Mouse (Mus musculus): ENCODE results near the gene Slc16a1. TPM values are rescaled to one million over a fixed set of nuclear protein-coding genes. Genes with fewer than 3 reads are reported as not detected.

Slc16a1 gene
- polyA plus RNA-seq, 1 experiment, result 54.9 TPM

DNA sequence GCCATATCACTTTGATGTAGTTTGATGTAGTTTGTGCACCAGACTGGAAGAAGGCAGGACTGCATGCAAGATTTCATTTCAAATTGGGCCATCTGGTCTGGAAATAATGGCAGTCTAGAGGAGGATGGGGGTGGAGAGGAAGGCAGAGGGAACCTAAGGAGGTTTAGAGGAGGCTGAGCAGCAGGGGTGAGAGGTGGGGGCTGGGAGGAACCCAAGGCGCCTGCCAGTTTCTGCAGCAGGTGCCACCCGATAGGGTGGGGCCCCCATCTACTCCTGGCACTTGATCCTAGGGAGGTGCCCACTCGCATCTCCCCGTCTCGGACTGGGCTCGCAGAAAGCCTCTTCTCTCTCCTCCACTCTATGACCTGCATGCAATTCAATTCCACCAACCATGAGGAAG is 33.1 kb downstream of the Slc16a1 start:
- Histone ChIP-seq H3K4me1 (replicated peaks; ENCODE audit: control insufficient read depth, insufficient read depth, low read length) (peaks cover 42% of the 10 kb centered on the region), H3K36me3 (ENCODE audit: control insufficient read depth, insufficient read depth, low read length) (no peaks in the 10 kb centered on the region), H3K27me3 (ENCODE audit: control insufficient read depth, insufficient read depth, low read length) (no peaks in the 10 kb centered on the region), H3K4me3 (ENCODE audit: control insufficient read depth, insufficient read depth, low read length) (no peak overlapping the region), H3K27ac (ENCODE audit: control insufficient read depth, insufficient read depth, low read length) (peak overlapping the region; percentile 7; the same call in 1 of the 2 replicates)
- DNase-seq, result peak; percentile 40
- WGBS, result 25% methylated on average over 6 of the region's 6 CpGs
- TF ChIP-seq POLR2A (IDR thresholded peaks at IDR 0.05; ENCODE audit: control insufficient read depth, extremely low read depth, insufficient read depth, low read length, poor library complexity), result no peak
- TF ChIP-seq CTCF (IDR thresholded peaks at IDR 0.05; ENCODE audit: borderline replicate concordance, control insufficient read depth, extremely low read depth, insufficient read depth, low read length, poor library complexity), result no peak

DNA sequence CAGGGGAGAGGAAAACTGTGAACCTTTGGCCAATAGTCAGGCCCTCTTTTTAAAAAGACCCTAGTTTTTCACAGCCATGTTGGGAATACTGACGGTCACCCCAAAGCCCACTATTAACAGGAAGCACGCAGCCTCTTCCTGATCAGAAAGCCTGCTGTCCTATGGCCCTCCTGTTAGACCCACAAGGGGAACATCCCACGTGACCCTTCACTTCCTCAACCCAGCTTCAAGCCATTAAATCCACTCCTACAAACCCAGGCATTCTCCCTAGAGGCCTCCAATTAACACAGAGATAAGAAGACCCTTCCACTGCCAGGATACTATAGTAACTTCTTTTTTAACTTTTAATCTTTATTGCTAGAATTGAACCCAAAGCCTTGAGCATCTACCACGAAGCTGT is 33.6 kb downstream of the Slc16a1 start:
- Histone ChIP-seq H3K27ac (ENCODE audit: control insufficient read depth, insufficient read depth, low read length) (peak overlapping the region; percentile 7; the same call in 1 of the 2 replicates), H3K4me1 (replicated peaks; ENCODE audit: control insufficient read depth, insufficient read depth, low read length) (peaks cover 42% of the 10 kb centered on the region), H3K4me3 (ENCODE audit: control insufficient read depth, insufficient read depth, low read length) (no peak overlapping the region), H3K27me3 (ENCODE audit: control insufficient read depth, insufficient read depth, low read length) (no peaks in the 10 kb centered on the region), H3K36me3 (ENCODE audit: control insufficient read depth, insufficient read depth, low read length) (no peaks in the 10 kb centered on the region)
- WGBS, result 58% methylated on average over 4 of the region's 4 CpGs
- TF ChIP-seq CTCF (IDR thresholded peaks at IDR 0.05; ENCODE audit: borderline replicate concordance, control insufficient read depth, extremely low read depth, insufficient read depth, low read length, poor library complexity), result no peak
- no peak for TF ChIP-seq POLR2A (IDR thresholded peaks at IDR 0.05; ENCODE audit: control insufficient read depth, extremely low read depth, insufficient read depth, low read length, poor library complexity)
- DNase-seq, result no peak

DNA sequence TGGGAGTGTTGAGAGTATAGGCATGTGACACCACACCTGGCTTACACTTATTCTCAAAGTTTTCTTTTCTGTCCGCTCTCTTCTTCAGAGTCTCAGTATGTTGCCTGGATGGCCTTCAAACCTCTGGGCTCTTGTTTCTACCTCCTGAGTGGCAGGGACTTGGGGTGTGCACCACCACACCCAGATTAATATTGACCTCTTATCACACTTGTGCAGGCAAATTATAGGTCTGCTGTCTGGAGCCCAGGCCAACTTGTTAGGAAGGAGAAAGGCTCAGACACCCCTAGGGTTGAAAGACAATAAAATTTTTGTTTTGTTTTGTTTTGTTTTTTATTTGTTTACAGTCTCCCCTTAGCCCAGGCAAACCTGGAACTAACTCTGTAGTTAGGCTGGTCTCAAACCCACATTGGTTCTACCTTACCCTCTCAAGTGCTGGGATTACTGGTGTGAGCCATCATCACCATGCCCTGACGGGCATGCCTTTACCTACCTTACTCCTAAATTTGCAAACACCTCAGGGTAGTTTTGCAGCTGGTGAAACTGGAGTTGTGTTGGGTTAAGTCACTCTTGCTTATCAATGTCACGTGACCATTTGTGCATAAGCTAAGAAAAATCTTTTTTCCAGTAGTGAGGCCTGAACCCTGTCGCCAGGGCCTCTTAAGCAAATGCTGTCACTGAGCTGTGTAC is 35.3 kb downstream of the Slc16a1 start:
- H3K27ac ChIP-seq (ENCODE audit: control insufficient read depth, insufficient read depth, low read length), result no peak overlapping the region
- TF ChIP-seq POLR2A (IDR thresholded peaks at IDR 0.05; ENCODE audit: control insufficient read depth, extremely low read depth, insufficient read depth, low read length, poor library complexity) (no peak), CTCF (IDR thresholded peaks at IDR 0.05; ENCODE audit: borderline replicate concordance, control insufficient read depth, extremely low read depth, insufficient read depth, low read length, poor library complexity) (no peak)
- H3K4me3 ChIP-seq (ENCODE audit: control insufficient read depth, insufficient read depth, low read length), result no peak overlapping the region
- H3K36me3 ChIP-seq (ENCODE audit: control insufficient read depth, insufficient read depth, low read length), result no peaks in the 10 kb centered on the region
- WGBS, result 91% methylated on average over 4 of the region's 4 CpGs
- DNase-seq, result no peak
- H3K27me3 ChIP-seq (ENCODE audit: control insufficient read depth, insufficient read depth, low read length), result no peaks in the 10 kb centered on the region
- H3K4me1 ChIP-seq (replicated peaks; ENCODE audit: control insufficient read depth, insufficient read depth, low read length), result peaks cover 42% of the 10 kb centered on the region

DNA sequence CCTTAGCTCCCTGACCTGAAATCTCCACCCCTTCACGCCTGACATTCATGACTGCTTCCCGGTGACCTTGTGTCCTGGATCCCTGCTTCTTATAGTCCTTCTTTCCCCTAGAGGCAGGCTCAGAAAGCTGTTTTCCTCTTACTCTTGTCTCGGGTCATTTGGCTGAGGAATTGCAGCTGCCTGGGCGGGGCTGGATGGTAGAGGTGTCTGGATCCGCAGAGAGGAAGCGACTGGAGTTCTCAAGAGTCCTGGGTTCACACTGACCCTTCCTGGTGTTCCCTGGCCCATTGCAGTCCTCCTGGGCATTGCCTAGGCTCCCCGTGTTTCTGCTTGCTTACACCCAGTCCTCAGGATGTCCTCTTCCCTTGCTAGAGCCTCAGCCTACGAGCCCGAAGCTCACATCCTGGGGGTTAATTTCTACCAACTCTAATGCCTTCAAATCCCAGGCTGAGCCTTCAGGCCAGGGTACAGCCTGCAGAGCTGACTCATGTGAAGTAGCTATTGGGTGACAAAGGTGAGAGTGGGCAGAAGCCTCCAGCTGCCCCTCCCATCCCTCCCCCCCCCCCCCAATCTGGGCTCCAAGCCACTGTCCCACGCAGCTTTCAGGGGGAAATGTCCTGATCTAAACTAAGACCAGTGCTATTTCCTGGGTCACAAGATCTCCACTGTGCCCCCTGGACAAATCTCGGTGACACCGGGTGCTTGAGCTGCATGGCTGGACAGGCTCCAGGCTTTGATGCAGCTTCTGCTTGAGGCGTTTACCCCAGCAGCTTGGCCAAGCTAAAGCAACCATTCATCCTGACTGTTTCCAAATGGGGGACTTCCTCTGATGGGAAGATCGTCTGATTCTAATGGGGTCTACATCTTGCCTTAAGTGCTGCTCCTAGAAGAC is 36.1 kb downstream of the Slc16a1 start:
- H3K4me1 ChIP-seq (replicated peaks; ENCODE audit: control insufficient read depth, insufficient read depth, low read length), result peaks cover 41% of the 10 kb centered on the region
- TF ChIP-seq CTCF (IDR thresholded peaks at IDR 0.05; ENCODE audit: borderline replicate concordance, control insufficient read depth, extremely low read depth, insufficient read depth, low read length, poor library complexity) (no peak), POLR2A (IDR thresholded peaks at IDR 0.05; ENCODE audit: control insufficient read depth, extremely low read depth, insufficient read depth, low read length, poor library complexity) (no peak)
- WGBS, result 75% methylated on average over 14 of the region's 14 CpGs
- DNase-seq, result no peak
- H3K4me3 ChIP-seq (ENCODE audit: control insufficient read depth, insufficient read depth, low read length), result no peak overlapping the region
- no peaks in the 10 kb centered on the region for H3K27me3 ChIP-seq (ENCODE audit: control insufficient read depth, insufficient read depth, low read length)
- H3K27ac ChIP-seq (ENCODE audit: control insufficient read depth, insufficient read depth, low read length), result no peak overlapping the region
- H3K36me3 ChIP-seq (ENCODE audit: control insufficient read depth, insufficient read depth, low read length), result no peaks in the 10 kb centered on the region

DNA sequence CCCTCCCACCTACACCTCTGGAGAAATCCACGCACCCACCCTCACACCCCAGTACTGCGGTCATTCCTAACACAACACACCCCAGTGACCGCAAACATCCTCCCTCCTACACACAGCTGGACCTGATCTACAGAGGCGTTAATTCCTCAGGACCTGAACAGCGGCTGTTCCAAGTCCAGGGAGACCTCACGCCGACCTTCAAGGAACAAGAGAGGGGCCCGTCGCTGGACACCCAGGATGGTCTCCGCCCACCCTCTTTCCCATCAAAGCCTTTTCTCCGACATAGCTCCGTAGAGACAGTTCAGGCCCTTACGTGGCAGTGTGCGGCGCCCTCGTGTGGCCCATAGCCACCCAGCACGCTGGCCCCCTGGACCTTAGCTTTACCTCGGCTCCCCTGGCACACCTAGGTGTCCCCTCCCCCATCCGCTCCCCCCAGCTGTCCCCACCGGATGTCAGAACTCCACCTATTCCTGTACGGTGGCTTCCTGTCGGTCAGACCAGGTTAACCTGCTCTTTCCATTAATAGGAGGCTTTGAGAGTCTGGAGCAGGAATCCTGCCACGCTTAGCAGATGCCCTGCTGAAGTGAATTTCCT is 36.9 kb downstream of the Slc16a1 start:
- DNase-seq, result peak; percentile 81
- TF ChIP-seq POLR2A (IDR thresholded peaks at IDR 0.05; ENCODE audit: control insufficient read depth, extremely low read depth, insufficient read depth, low read length, poor library complexity), result no peak
- peak; percentile 97 for TF ChIP-seq CTCF (IDR thresholded peaks at IDR 0.05; ENCODE audit: borderline replicate concordance, control insufficient read depth, extremely low read depth, insufficient read depth, low read length, poor library complexity)
- H3K36me3 ChIP-seq (ENCODE audit: control insufficient read depth, insufficient read depth, low read length), result no peaks in the 10 kb centered on the region
- H3K27ac ChIP-seq (ENCODE audit: control insufficient read depth, insufficient read depth, low read length), result no peak overlapping the region
- WGBS, result 8% methylated on average over 23 of the region's 23 CpGs
- H3K4me3 ChIP-seq (ENCODE audit: control insufficient read depth, insufficient read depth, low read length), result peak overlapping the region; percentile 6
- H3K4me1 ChIP-seq (replicated peaks; ENCODE audit: control insufficient read depth, insufficient read depth, low read length), result peaks cover 33% of the 10 kb centered on the region
- H3K27me3 ChIP-seq (ENCODE audit: control insufficient read depth, insufficient read depth, low read length), result no peaks in the 10 kb centered on the region

DNA sequence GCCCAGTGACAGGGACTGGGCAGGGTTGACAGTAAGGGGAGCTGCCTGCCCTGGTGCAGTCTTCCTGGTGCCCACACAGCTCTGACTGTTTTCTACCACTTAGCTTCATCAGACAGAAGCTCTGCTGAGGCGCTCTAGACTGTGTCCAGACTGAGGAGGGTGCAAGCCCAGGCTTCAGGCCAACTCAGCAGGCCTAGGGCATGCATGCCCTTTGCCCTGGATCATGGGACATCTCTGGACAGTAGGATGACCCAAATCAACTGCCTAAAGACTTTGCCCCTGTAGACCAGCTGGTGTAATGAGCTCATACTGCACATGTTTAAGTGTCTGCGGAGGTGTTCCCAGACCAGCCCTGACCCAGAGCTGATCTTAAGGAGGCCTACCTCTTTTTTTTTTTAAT is 39.3 kb downstream of the Slc16a1 start:
- H3K4me1 ChIP-seq (replicated peaks; ENCODE audit: control insufficient read depth, insufficient read depth, low read length), result peaks cover 17% of the 10 kb centered on the region
- no peak overlapping the region for H3K27ac ChIP-seq (ENCODE audit: control insufficient read depth, insufficient read depth, low read length)
- TF ChIP-seq CTCF (IDR thresholded peaks at IDR 0.05; ENCODE audit: borderline replicate concordance, control insufficient read depth, extremely low read depth, insufficient read depth, low read length, poor library complexity), result no peak
- no peaks in the 10 kb centered on the region for H3K36me3 ChIP-seq (ENCODE audit: control insufficient read depth, insufficient read depth, low read length)
- 96% methylated on average over 2 of the region's 2 CpGs for WGBS
- no peak overlapping the region for H3K4me3 ChIP-seq (ENCODE audit: control insufficient read depth, insufficient read depth, low read length)
- no peak for DNase-seq
- H3K27me3 ChIP-seq (ENCODE audit: control insufficient read depth, insufficient read depth, low read length), result no peaks in the 10 kb centered on the region

Measured in thymus, adult 2 months (tissue).